ENCODE assay signal across 8 mouse cellular contexts in genomic region chr13:112926796-112927195, GRCm38 (mm10). TPM values are rescaled to one million over a fixed set of nuclear protein-coding genes. Genes with fewer than 3 reads are reported as not detected.
DNase-seq lines count a peak whose midpoint lies in the region; ATAC-seq and TF ChIP-seq lines count a peak whose summit lies in the region.

No protein-coding gene starts in this region.

- H3K4me3 ChIP-seq in cerebellum, adult 2 months (replicated peaks; ENCODE audit: insufficient read depth, low read depth, low read length): peak overlapping the region; percentile 81

- H3K27ac ChIP-seq in cerebellum, adult 2 months (ENCODE audit: insufficient read depth, low read length): no peak overlapping the region

- H3K4me1 ChIP-seq in cerebellum, adult 2 months (ENCODE audit: control insufficient read depth, insufficient read depth, low read length): peaks cover 7% of the 10 kb centered on the region

- under 1% methylated on average over 19 of the region's 19 CpGs for WGBS in cerebellum, adult 2 months

- no peaks in the 10 kb centered on the region for H3K27me3 ChIP-seq in cerebellum, adult 2 months (ENCODE audit: control insufficient read depth, insufficient read depth, low read length)

- peak; percentile 24 for DNase-seq in urinary bladder, postnatal 25 days (ENCODE audit: low spot score)
- no peak for DNase-seq in urinary bladder, adult 18-20 months (ENCODE audit: low spot score in 2 of 2)
- DNase-seq in cerebellum, adult 2 months: peak in 1 of 2 experiments; percentile 44
- peak; percentile 24 for DNase-seq in kidney, postnatal 14 days
- peak; percentile 50 for DNase-seq in testis, postnatal 14 days (ENCODE audit: low spot score)

- ATAC-seq in granulocyte monocyte progenitor cell, adult 5-6 weeks (replicated peaks; ENCODE audit: poor library complexity, severe bottlenecking): peak; percentile 31
- ATAC-seq in megakaryocyte-erythroid progenitor cell, adult 5-6 weeks (replicated peaks; ENCODE audit: low FRiP score, low TSS enrichment, poor library complexity, severe bottlenecking): peak; percentile 46
- ATAC-seq in monocyte, adult 5-6 weeks (replicated peaks; ENCODE audit: insufficient number of reproducible peaks, low FRiP score, low TSS enrichment, poor library complexity, severe bottlenecking): no peak

- TF ChIP-seq CTCF in cerebellum, adult 2 months (IDR thresholded peaks at IDR 0.05; ENCODE audit: borderline replicate concordance, insufficient read depth, low read depth, low read length): no peak

- TF ChIP-seq POLR2A in cerebellum, adult 2 months (IDR thresholded peaks at IDR 0.05; ENCODE audit: borderline replicate concordance, insufficient read depth, low read length): no peak

RNA-seq across cellular contexts. Expression of gene Mtrex, which starts 0.4 kb away (rescaled TPM):
- polyA plus RNA-seq in cerebellum, adult 2 months (2012; rRNA removed): 47.6 and 48.4 TPM in 2 replicates
- 37.9 and 50.1 TPM in 2 replicates for total RNA-seq in granulocyte monocyte progenitor cell, adult 5-6 weeks (2014; fragmentation: Nextera tagmentation)
- total RNA-seq in granulocyte monocyte progenitor cell, adult 5-6 weeks (2017): 72.6 and 84.6 TPM in 2 replicates
- 81.8 and 86.2 TPM in 2 replicates for total RNA-seq in megakaryocyte-erythroid progenitor cell, adult 5-6 weeks (2014; fragmentation: Nextera tagmentation)
- 109 and 113 TPM in 2 replicates for total RNA-seq in megakaryocyte-erythroid progenitor cell, adult 5-6 weeks (2017)
- 61.4 to 92.9 TPM (median 83.6 TPM) in 3 replicates for total RNA-seq in monocyte, adult 5-6 weeks (2017)

RNA-seq across cellular contexts. Expression of gene Dhx29, which starts 0.5 kb away (rescaled TPM):
- polyA plus RNA-seq in cerebellum, adult 2 months (2012; rRNA removed): 12.3 and 12.9 TPM in 2 replicates
- total RNA-seq in granulocyte monocyte progenitor cell, adult 5-6 weeks (2014; fragmentation: Nextera tagmentation): 14.8 and 16.9 TPM in 2 replicates
- 25.6 and 29.3 TPM in 2 replicates for total RNA-seq in granulocyte monocyte progenitor cell, adult 5-6 weeks (2017)
- total RNA-seq in megakaryocyte-erythroid progenitor cell, adult 5-6 weeks (2014; fragmentation: Nextera tagmentation): 23.1 and 26.3 TPM in 2 replicates
- total RNA-seq in megakaryocyte-erythroid progenitor cell, adult 5-6 weeks (2017): 34.5 and 39.3 TPM in 2 replicates
- total RNA-seq in monocyte, adult 5-6 weeks (2017): 20.5 to 31.6 TPM (median 22.8 TPM) in 3 replicates

Comparison
In these comparisons a context has a peak if more than half of its experiments do, and no peak if none do; other contexts are left out.
1. DNase-seq: peak in urinary bladder, postnatal 25 days (single experiment), kidney, postnatal 14 days (single experiment) and testis, postnatal 14 days (single experiment); none in urinary bladder, adult 18-20 months (0 of 2).